Mouse (Mus musculus): ENCODE results near the gene Mgat4b. TPM values are rescaled to one million over a fixed set of nuclear protein-coding genes. Genes with fewer than 3 reads are reported as not detected.

Gene Mgat4b
- polyA plus RNA-seq, 1 experiment, result 89.2 TPM

DNA sequence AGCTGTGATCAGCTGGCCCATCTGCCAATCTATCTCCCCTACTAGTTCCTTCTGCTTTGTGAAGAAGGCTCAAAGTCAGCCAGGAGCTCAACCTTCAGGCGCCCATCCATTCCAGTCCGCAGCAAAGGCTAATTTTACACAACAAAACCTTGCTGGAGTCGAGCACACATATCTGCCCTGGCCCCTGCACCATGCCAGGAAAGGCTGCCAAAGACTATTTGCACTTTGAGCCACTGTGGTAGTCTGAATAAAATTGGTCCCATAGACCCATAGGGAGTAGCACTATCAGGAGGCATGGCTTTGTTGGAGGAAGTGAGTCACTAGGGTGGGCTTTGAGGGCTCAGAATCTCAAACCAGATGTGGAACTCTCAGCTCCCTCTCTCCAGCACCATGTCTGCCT lies 5.3 kb upstream of the Mgat4b start:
- H3K4me2 ChIP-seq (ENCODE audit: low read depth), result no peak overlapping the region

DNA sequence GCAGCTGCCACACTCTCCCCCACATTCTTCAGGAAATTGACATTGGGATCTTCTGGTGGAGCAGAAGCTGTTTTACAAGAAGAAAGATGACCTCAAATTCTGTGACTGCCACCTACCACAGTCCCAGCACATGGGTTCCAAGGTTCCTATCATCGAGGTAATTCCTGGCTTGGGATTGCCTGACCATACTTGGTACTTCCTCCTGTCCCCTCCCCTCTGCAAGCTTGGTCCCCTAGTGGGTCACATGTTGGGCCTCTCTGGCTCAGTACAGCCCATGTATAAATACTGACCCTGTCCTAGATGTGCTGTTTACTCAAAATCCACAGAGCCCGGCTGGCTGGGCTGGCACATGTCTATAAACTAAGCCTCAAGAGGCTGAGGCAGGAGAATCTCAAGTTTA lies 4.7 kb upstream of the Mgat4b start:
- H3K4me2 ChIP-seq (ENCODE audit: low read depth), result no peak overlapping the region
- H3K79me2 ChIP-seq (ENCODE audit: control insufficient read depth, insufficient read depth), result peaks cover 60% of the 10 kb centered on the region
- H3K36me3 ChIP-seq (ENCODE audit: control insufficient read depth, insufficient read depth), result peaks cover 75% of the 10 kb centered on the region
- H3ac ChIP-seq (ENCODE audit: control insufficient read depth, insufficient read length), result no peak overlapping the region
- no peak for TF ChIP-seq REST (IDR thresholded peaks at IDR 0.05; ENCODE audit: insufficient read depth, insufficient read length)
- no peak for TF ChIP-seq POLR2A (IDR thresholded peaks at IDR 0.05; ENCODE audit: insufficient read length, low read depth)
- no peak for TF ChIP-seq MYOD1 (IDR thresholded peaks at IDR 0.05; ENCODE audit: control insufficient read depth in 1 of 3, insufficient read length in 2 of 3, low read depth in 2 of 3)
- TF ChIP-seq TCF3 (IDR thresholded peaks at IDR 0.05; ENCODE audit: insufficient read length, low read depth), result no peak
- peak; percentile 59 for TF ChIP-seq POLR2AphosphoS2 (IDR thresholded peaks at IDR 0.05; ENCODE audit: insufficient read length, low read depth)
- no peak overlapping the region for H3K4me3 ChIP-seq
- H3K27me3 ChIP-seq (ENCODE audit: control insufficient read depth, insufficient read depth, insufficient read length), result no peaks in the 10 kb centered on the region

More for the DNA sequence above, 5.3 kb upstream of the Mgat4b start:
- H3K27me3 ChIP-seq (ENCODE audit: control insufficient read depth, insufficient read depth, insufficient read length), result no peaks in the 10 kb centered on the region
- peaks cover 59% of the 10 kb centered on the region for H3K79me2 ChIP-seq (ENCODE audit: control insufficient read depth, insufficient read depth)
- H3K4me3 ChIP-seq, result no peak overlapping the region
- no peak overlapping the region for H3ac ChIP-seq (ENCODE audit: control insufficient read depth, insufficient read length)
- peaks cover 81% of the 10 kb centered on the region for H3K36me3 ChIP-seq (ENCODE audit: control insufficient read depth, insufficient read depth)
- TF ChIP-seq TCF3 (IDR thresholded peaks at IDR 0.05; ENCODE audit: insufficient read length, low read depth), result no peak
- no peak for TF ChIP-seq REST (IDR thresholded peaks at IDR 0.05; ENCODE audit: insufficient read depth, insufficient read length)
- peak; percentile 9 for TF ChIP-seq POLR2AphosphoS2 (IDR thresholded peaks at IDR 0.05; ENCODE audit: insufficient read length, low read depth)

DNA sequence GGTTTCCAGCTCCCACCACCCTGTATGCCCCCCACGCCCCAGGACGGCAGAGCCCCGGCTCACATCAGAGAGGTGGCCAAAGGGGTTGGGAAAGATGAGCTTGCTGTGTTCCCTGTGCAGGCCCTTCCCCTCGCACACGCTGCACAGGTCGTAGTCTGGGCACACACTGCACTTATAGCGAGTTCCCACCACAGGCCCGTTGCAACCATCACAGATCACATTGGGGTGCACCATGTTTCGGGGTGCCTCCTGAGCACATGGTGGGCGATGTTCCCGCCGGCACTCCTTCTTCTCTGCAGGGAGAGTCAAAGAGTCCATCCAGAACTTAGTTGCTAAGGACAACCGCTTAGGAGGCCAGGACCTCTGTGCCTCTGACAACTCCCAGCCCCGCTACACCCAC lies 3.3 kb upstream of the Mgat4b start:
- Histone ChIP-seq H3K4me2 (ENCODE audit: low read depth) (peak overlapping the region; percentile 98), H3K79me2 (ENCODE audit: control insufficient read depth, insufficient read depth) (peaks cover 60% of the 10 kb centered on the region), H3K4me3 (peak overlapping the region; percentile 86), H3K36me3 (ENCODE audit: control insufficient read depth, insufficient read depth) (peaks cover 62% of the 10 kb centered on the region), H3ac (ENCODE audit: control insufficient read depth, insufficient read length) (no peak overlapping the region), H3K27me3 (ENCODE audit: control insufficient read depth, insufficient read depth, insufficient read length) (no peaks in the 10 kb centered on the region)
- TF ChIP-seq MYOG (IDR thresholded peaks at IDR 0.05; ENCODE audit: control insufficient read depth in 1 of 3, insufficient read depth in 1 of 3, insufficient read length in 2 of 3, low read depth in 2 of 3) (no peak), E2F4 (IDR thresholded peaks at IDR 0.05; ENCODE audit: insufficient read depth) (no peak), SRF (IDR thresholded peaks at IDR 0.05; ENCODE audit: control insufficient read depth, insufficient read length, low read depth) (no peak), MYOD1 (IDR thresholded peaks at IDR 0.05; ENCODE audit: control insufficient read depth in 1 of 3, insufficient read length in 2 of 3, low read depth in 2 of 3) (no peak), POLR2AphosphoS2 (IDR thresholded peaks at IDR 0.05; ENCODE audit: insufficient read length, low read depth) (peak; percentile 77), REST (IDR thresholded peaks at IDR 0.05; ENCODE audit: insufficient read depth, insufficient read length) (no peak), CEBPB (IDR thresholded peaks at IDR 0.05; ENCODE audit: insufficient read depth, poor library complexity, severe bottlenecking) (no peak), MAX (IDR thresholded peaks at IDR 0.05; ENCODE audit: low read depth) (no peak), TCF12 (IDR thresholded peaks at IDR 0.05; ENCODE audit: insufficient read depth, poor library complexity, severe bottlenecking) (no peak), POLR2A (IDR thresholded peaks at IDR 0.05; ENCODE audit: insufficient read length, low read depth) (peak; percentile 61), TCF3 (IDR thresholded peaks at IDR 0.05; ENCODE audit: insufficient read length, low read depth) (no peak), USF1 (IDR thresholded peaks at IDR 0.05; ENCODE audit: low read depth) (no peak)

DNA sequence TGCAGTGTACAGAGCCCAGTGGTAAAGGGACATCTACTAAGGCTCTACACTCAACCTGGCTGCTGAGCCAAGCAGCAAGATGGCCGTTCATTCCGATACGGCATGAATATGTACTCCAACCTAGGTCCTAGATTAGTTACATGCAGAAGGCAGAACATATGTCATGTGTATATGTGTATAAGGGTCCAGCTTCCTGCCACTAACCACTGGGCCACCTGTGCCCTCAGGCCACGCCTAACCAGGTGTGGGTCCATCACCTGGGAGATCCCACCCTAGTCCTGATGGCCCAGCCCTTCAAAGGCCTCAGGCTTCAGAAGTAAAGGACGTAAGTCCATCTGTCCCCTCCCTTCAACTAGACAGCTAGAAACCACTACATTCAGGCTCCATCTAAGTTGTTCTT lies 2.7 kb upstream of the Mgat4b start:
- peaks cover 55% of the 10 kb centered on the region for H3K36me3 ChIP-seq (ENCODE audit: control insufficient read depth, insufficient read depth)

DNA sequence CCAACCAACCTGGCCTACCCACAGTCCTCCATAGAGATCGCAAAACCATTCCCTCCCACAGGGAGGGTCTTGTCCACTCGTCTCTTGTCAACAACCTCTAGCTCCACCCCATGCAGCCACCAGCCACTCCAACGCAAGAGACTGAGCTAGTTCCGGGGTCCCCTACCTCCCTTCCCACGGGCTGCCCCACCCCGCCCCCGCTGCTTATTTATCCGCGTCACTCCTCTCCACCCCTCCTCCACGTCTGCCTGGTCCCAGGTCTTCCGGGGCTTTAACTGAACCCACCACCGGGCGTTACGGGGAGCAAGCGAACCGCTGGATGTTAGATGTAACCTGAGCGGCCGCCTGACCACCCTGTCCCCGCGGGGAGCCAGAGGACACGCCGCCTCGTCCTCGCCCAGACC lies 587 bp upstream of the Mgat4b start:
- peaks cover 35% of the 10 kb centered on the region for H3K36me3 ChIP-seq (ENCODE audit: control insufficient read depth, insufficient read depth)
- peaks cover 53% of the 10 kb centered on the region for H3K79me2 ChIP-seq (ENCODE audit: control insufficient read depth, insufficient read depth)
- peak overlapping the region; percentile 98 for H3K4me2 ChIP-seq (ENCODE audit: low read depth)
- peak overlapping the region; percentile 29 for H3ac ChIP-seq (ENCODE audit: control insufficient read depth, insufficient read length)
- peak; percentile 58 for TF ChIP-seq POLR2AphosphoS2 (IDR thresholded peaks at IDR 0.05; ENCODE audit: insufficient read length, low read depth)
- TF ChIP-seq SRF (IDR thresholded peaks at IDR 0.05; ENCODE audit: control insufficient read depth, insufficient read length, low read depth), result no peak
- no peaks in the 10 kb centered on the region for H3K27me3 ChIP-seq (ENCODE audit: control insufficient read depth, insufficient read depth, insufficient read length)
- H3K4me3 ChIP-seq, result peak overlapping the region; percentile 86

More for the DNA sequence above, 2.7 kb upstream of the Mgat4b start:
- peak overlapping the region; percentile 86 for H3K4me3 ChIP-seq
- TF ChIP-seq MYOG (IDR thresholded peaks at IDR 0.05; ENCODE audit: control insufficient read depth in 1 of 3, insufficient read depth in 1 of 3, insufficient read length in 2 of 3, low read depth in 2 of 3) (no peak), USF1 (IDR thresholded peaks at IDR 0.05; ENCODE audit: low read depth) (no peak), POLR2AphosphoS2 (IDR thresholded peaks at IDR 0.05; ENCODE audit: insufficient read length, low read depth) (peak; percentile 78), REST (IDR thresholded peaks at IDR 0.05; ENCODE audit: insufficient read depth, insufficient read length) (no peak)
- H3K79me2 ChIP-seq (ENCODE audit: control insufficient read depth, insufficient read depth), result peaks cover 60% of the 10 kb centered on the region
- H3K4me2 ChIP-seq (ENCODE audit: low read depth), result peak overlapping the region; percentile 98
- H3K27me3 ChIP-seq (ENCODE audit: control insufficient read depth, insufficient read depth, insufficient read length), result no peaks in the 10 kb centered on the region
- no peak overlapping the region for H3ac ChIP-seq (ENCODE audit: control insufficient read depth, insufficient read length)
